Mouse (Mus musculus) ES-E14 (cell line): ENCODE measurements at regions not wholly inside any gene's neighbourhood (a gene's known extent, or its start where the extent isn't known, plus 50 kb on each side); places are given as distances from the start of the nearest gene placed in this dataset.

ENCODE experiments used
- DNase-seq: peaks from one replicate; pipeline ENCODE4 v3.0.0-alpha.2; 2013; ENCODE audit warnings: low read depth, low spot score
- H3K27ac ChIP-seq: 2 replicates; pipeline ENCODE4 v1.5.1; 2012; ENCODE audit warnings: low read depth, mild to moderate bottlenecking, low read length, moderate library complexity, mixed read lengths; ENCODE audit not compliant: poor library complexity, insufficient read depth, severe bottlenecking
- H3K36me3 ChIP-seq: 2 replicates; pipeline ENCODE4 v1.6.1; 2012; ENCODE audit warnings: mild to moderate bottlenecking, low read length, moderate library complexity, mixed read lengths; ENCODE audit not compliant: control insufficient read depth, poor library complexity, insufficient read depth, severe bottlenecking
- H3K4me1 ChIP-seq, 2 experiments: fragments of 150-350 bp in 1 of 2; sonication (generic) in 1 of 2; 2 replicates each; pipeline ENCODE4 v1.6.1; 2012; ENCODE audit warnings: low read length in 2 of 2, mild to moderate bottlenecking in 1 of 2, mixed read lengths in 1 of 2; ENCODE audit not compliant: control insufficient read depth in 2 of 2, insufficient read depth in 2 of 2, poor library complexity in 1 of 2
- H3K4me3 ChIP-seq, 2 experiments: fragments of 150-350 bp in 1 of 2; sonication (generic) in 1 of 2; 2 replicates each; pipeline ENCODE4 v1.5.1; 2012; ENCODE audit warnings: low read length in 2 of 2, low read depth in 1 of 2, mild to moderate bottlenecking in 1 of 2, mixed read lengths in 1 of 2; ENCODE audit not compliant: insufficient read depth in 1 of 2, poor library complexity in 1 of 2, severe bottlenecking in 1 of 2
- H3K9ac ChIP-seq: 2 replicates; pipeline ENCODE4 v1.6.1; 2012; ENCODE audit warnings: low read depth, mild to moderate bottlenecking, low read length, mixed read lengths; ENCODE audit not compliant: poor library complexity, insufficient read depth, severe bottlenecking
- H3K9me3 ChIP-seq: fragments of 150-350 bp; sonication (generic); 2 replicates; pipeline ENCODE4 v1.6.1; 2012; ENCODE audit warnings: low read depth, mild to moderate bottlenecking, low read length; ENCODE audit not compliant: control insufficient read depth, insufficient read depth
- CHD2 ChIP-seq: IDR thresholded peaks from 2 replicates; pipeline ENCODE4 v1.6.1; 2014; ENCODE audit warnings: mild to moderate bottlenecking, low read depth, low read length, inconsistent platforms
- HCFC1 ChIP-seq: IDR thresholded peaks from 2 replicates; pipeline ENCODE4 v1.6.1; 2012; ENCODE audit warnings: low read length, inconsistent platforms, borderline replicate concordance; ENCODE audit not compliant: insufficient read depth
- MAFK ChIP-seq: IDR thresholded peaks from 2 replicates; pipeline ENCODE4 v1.6.1; 2014; ENCODE audit warnings: mild to moderate bottlenecking, low read depth, low read length, inconsistent platforms; ENCODE audit not compliant: insufficient read depth
- ZC3H11A ChIP-seq: IDR thresholded peaks from 2 replicates; pipeline ENCODE4 v1.6.1; 2012; ENCODE audit warnings: low read depth, mild to moderate bottlenecking, inconsistent platforms, low read length, borderline replicate concordance
- ZNF384 ChIP-seq: IDR thresholded peaks from 2 replicates; pipeline ENCODE4 v1.6.1; 2012; ENCODE audit warnings: low read depth, low read length, inconsistent platforms
- in situ Hi-C, 2 experiments: fragments of 600-800 bp; cut with MboI; formaldehyde crosslinking; loops; one replicate each; pipeline ENCODE4 v1.15.1; 2025; ENCODE audit warnings: low sequenced_read_pairs in 2 of 2, inconsistent platforms in 1 of 2; ENCODE audit not compliant: unreplicated experiment in 2 of 2

- Histone ChIP-seq H3K27ac (no peak overlapping the region), H3K4me3 (no peak overlapping the region), H3K9ac (no peak overlapping the region), H3K4me1 (no peaks in the 10 kb centered on the region), H3K9me3 (no peaks in the 10 kb centered on the region), H3K36me3 (no peaks in the 10 kb centered on the region)
- TF ChIP-seq CHD2 (no peak), ZNF384 (no peak), HCFC1 (no peak), MAFK (no peak), ZC3H11A (no peak)
- in situ Hi-C loops, result no loop called here
- no peak for DNase-seq
These were observed 173.4 kb upstream of the Eif4g2 start for GRCm38 (mm10) chr7:111256199-111256598.

- Histone ChIP-seq H3K4me3 (no peak overlapping the region), H3K27ac (no peak overlapping the region), H3K9ac (no peak overlapping the region), H3K4me1 (no peaks in the 10 kb centered on the region), H3K9me3 (no peaks in the 10 kb centered on the region), H3K36me3 (no peaks in the 10 kb centered on the region)
- peak; percentile 48 for DNase-seq
- TF ChIP-seq CHD2, result no peak
- no peak for TF ChIP-seq MAFK
- 0 out of 2 replicates have a peak, but pooled peaks have one; percentile 17 for TF ChIP-seq ZC3H11A
- no peak for TF ChIP-seq HCFC1
- in situ Hi-C loops, result no loop called here
These were observed 166.8 kb upstream of the Eif4g2 start for GRCm38 (mm10) chr7:111249606-111250005.

- Histone ChIP-seq H3K9me3 (no peaks in the 10 kb centered on the region), H3K27ac (no peak overlapping the region), H3K4me1 (no peaks in the 10 kb centered on the region), H3K36me3 (no peaks in the 10 kb centered on the region), H3K4me3 (no peak overlapping the region), H3K9ac (no peak overlapping the region)
- no peak for DNase-seq
- in situ Hi-C loops, result no loop called here
- no peak for TF ChIP-seq MAFK
- no peak for TF ChIP-seq CHD2
- no peak for TF ChIP-seq ZC3H11A
- no peak for TF ChIP-seq ZNF384
- TF ChIP-seq HCFC1, result no peak
These were observed 162.7 kb upstream of the Eif4g2 start for GRCm38 (mm10) chr7:111245488-111245887.

- in situ Hi-C loops, result no loop called here
- no peak for DNase-seq
These were observed 162.2 kb upstream of the Eif4g2 start for GRCm38 (mm10) chr7:111245067-111245466.

GRCm38 (mm10) chr7:111243831-111244230, 161.0 kb upstream of the Eif4g2 start:
- no peak for DNase-seq
- H3K4me1 ChIP-seq, result no peaks in the 10 kb centered on the region
- in situ Hi-C loops, result no loop called here
- H3K9ac ChIP-seq, result no peak overlapping the region
- H3K9me3 ChIP-seq, result no peaks in the 10 kb centered on the region
- no peaks in the 10 kb centered on the region for H3K36me3 ChIP-seq
- no peak overlapping the region for H3K4me3 ChIP-seq
- H3K27ac ChIP-seq, result no peak overlapping the region
- TF ChIP-seq ZNF384, result no peak
- TF ChIP-seq ZC3H11A, result no peak
- TF ChIP-seq MAFK, result no peak
- TF ChIP-seq HCFC1, result no peak
- no peak for TF ChIP-seq CHD2

More at GRCm38 (mm10) chr7:111245067-111245466, 162.2 kb upstream of the Eif4g2 start:
- no peak overlapping the region for H3K27ac ChIP-seq
- no peak overlapping the region for H3K4me3 ChIP-seq
- H3K36me3 ChIP-seq, result no peaks in the 10 kb centered on the region
- H3K4me1 ChIP-seq, result no peaks in the 10 kb centered on the region
- no peaks in the 10 kb centered on the region for H3K9me3 ChIP-seq
- TF ChIP-seq MAFK (no peak), ZNF384 (no peak), ZC3H11A (no peak), CHD2 (no peak), HCFC1 (no peak)
- no peak overlapping the region for H3K9ac ChIP-seq
